Mouse (Mus musculus) G1E (cell line): Measurements from ENCODE around the gene Ebpl. TPM values are rescaled to one million over a fixed set of nuclear protein-coding genes. Genes with fewer than 3 reads are reported as not detected.

Experiments used
- ATAC-seq: 2 replicates; pipeline ENCODE4 v1.8.0; 2016; ENCODE audit warnings: mild to moderate bottlenecking; ENCODE audit not compliant: insufficient number of reproducible peaks, poor library complexity, low FRiP score, severe bottlenecking; ENCODE audit errors: extremely low read depth
- DNase-seq: peaks from one replicate; pipeline ENCODE4 v3.0.0; 2012; ENCODE audit warnings: low spot score
- H3K27me3 ChIP-seq: 2 replicates; pipeline ENCODE4 v1.6.1; 2012; ENCODE audit warnings: mild to moderate bottlenecking, low read length, inconsistent platforms; ENCODE audit not compliant: insufficient read depth
- H3K36me3 ChIP-seq: replicated peaks from 2 replicates; pipeline ENCODE3; 2012; ENCODE audit warnings: mild to moderate bottlenecking, inconsistent platforms
- H3K4me1 ChIP-seq: 2 replicates; pipeline ENCODE4 v1.6.1; 2012; ENCODE audit warnings: low read depth, low read length, inconsistent platforms, mixed read lengths; ENCODE audit not compliant: insufficient read depth
- H3K4me3 ChIP-seq: 2 replicates; pipeline ENCODE4 v1.5.1; 2012; ENCODE audit warnings: low read depth, mild to moderate bottlenecking, inconsistent platforms, low read length, moderate library complexity, mixed read lengths
- H3K9me3 ChIP-seq: replicated peaks from 2 replicates; pipeline ENCODE4 v1.6.1; 2012; ENCODE audit warnings: inconsistent platforms
- CTCF ChIP-seq: IDR thresholded peaks from 2 replicates; pipeline ENCODE4 v1.5.1; 2012; ENCODE audit warnings: low read depth, low read length, inconsistent platforms, mixed read lengths
- GATA1 ChIP-seq: IDR thresholded peaks from 2 replicates; pipeline ENCODE4 v1.6.1; 2012; ENCODE audit warnings: borderline replicate concordance, low read length, inconsistent platforms, mixed read lengths
- GATA2 ChIP-seq: IDR thresholded peaks from 2 replicates; pipeline ENCODE4 v1.6.1; 2012; ENCODE audit warnings: low read depth, low read length, inconsistent platforms, borderline replicate concordance
- POLR2AphosphoS5 ChIP-seq: IDR thresholded peaks from 2 replicates; pipeline ENCODE4 v1.6.1; 2012; ENCODE audit warnings: low read depth, low read length, inconsistent platforms; ENCODE audit not compliant: insufficient replicate concordance
- TAL1 ChIP-seq: conservative IDR thresholded peaks from 2 replicates; pipeline ENCODE4 v1.6.1; 2012; ENCODE audit warnings: low read depth, low read length, inconsistent platforms, mixed read lengths
- polyA plus RNA-seq: library from polyadenylated mRNA; stranded (reverse); fragments of >175 nt; gene quantifications from 2 replicates; pipeline ENCODE4 v1.2.3, GENCODE M21; 2012
- total RNA-seq, 2 experiments: library from RNA; stranded (forward) in 1 of 2; stranded (reverse) in 1 of 2; fragments of 200-1000 nt in 1 of 2; fragments of >200 nt in 1 of 2; fragmentation: Nextera tagmentation in 1 of 2; gene quantifications; 2 replicates each; pipeline ENCODE4 v1.2.3; 2014 to 2017

Gene Ebpl
- total and polyA plus RNA-seq, 3 experiments, result 0.52 to 2.8 (median 1.8) TPM

DNA sequence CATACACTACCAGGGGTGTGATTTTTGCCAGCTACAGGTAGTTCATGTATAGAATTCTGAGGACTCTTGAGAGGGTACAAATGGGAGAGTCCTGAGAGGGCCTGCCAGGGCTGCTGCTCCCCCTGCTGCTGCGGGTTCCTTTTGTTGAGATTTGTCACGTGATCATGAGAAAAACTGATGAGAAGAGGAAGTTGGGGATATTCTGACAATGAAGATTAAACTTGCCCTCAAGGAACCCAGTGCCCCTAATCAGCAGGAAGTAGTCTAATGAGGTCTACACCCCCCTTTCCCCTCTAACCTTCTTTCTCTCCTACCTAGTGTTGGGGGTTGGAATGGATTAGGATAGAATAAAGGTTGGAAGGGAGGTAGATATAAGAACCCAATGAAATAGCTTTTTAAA, 58.9 kb downstream of the Ebpl start:
- peaks cover 12% of the 10 kb centered on the region for H3K27me3 ChIP-seq
- DNase-seq (no peak), ATAC-seq (no peak; the same call in 1 of the 2 replicates)
- TF ChIP-seq TAL1, result no peak
- no peak for TF ChIP-seq GATA2
- no peak for TF ChIP-seq GATA1
- TF ChIP-seq POLR2AphosphoS5, result no peak
- TF ChIP-seq CTCF, result no peak
- H3K36me3 ChIP-seq, result no peaks in the 10 kb centered on the region
- H3K4me1 ChIP-seq, result peaks cover 6% of the 10 kb centered on the region; the same call in 1 of the 2 replicates
- no peaks in the 10 kb centered on the region for H3K9me3 ChIP-seq
- no peak overlapping the region for H3K4me3 ChIP-seq

DNA sequence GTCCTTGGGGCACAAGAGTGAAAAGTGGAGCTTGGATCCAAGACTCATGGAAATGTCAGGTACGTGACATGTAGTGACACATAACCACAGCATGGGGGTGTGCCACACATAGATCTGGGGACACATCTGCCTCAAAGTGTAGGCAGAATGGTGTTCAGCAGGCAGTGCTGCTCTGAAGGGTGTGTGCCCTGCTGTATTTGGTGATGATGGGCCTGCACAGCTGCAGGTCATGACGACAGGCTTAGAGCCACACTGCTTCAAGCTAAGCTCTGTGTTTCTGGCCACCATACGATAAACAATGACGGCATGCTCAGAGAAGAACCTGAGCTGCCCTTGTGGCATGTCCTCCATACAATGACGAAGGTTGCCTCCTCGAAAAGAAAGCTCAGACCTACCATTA, 60.4 kb downstream of the Ebpl start:
- H3K36me3 ChIP-seq, result no peaks in the 10 kb centered on the region
- no peak overlapping the region for H3K4me3 ChIP-seq
- TF ChIP-seq POLR2AphosphoS5 (no peak), TAL1 (no peak), GATA2 (no peak)
- no peak for ATAC-seq
- no peaks in the 10 kb centered on the region for H3K9me3 ChIP-seq
- DNase-seq, result no peak
- H3K4me1 ChIP-seq, result peaks cover 6% of the 10 kb centered on the region; the same call in 1 of the 2 replicates
- peaks cover 14% of the 10 kb centered on the region for H3K27me3 ChIP-seq

DNA sequence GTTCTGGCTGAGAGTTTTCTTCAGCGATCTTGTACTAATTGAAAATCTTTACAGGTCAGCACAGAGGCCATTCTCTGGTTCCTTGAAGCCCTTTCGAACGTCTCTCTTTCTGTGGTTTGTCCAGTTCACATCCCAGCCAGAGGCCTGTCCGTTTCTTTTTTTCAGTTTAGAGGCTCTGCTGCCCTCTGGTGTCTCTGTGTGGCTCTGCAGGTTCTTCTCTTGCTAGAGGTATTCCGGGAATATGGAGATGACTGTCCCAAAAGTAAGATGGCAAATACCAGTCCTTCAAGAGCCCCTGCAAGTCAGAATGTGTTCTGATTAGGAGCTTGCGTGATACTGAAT, 65.5 kb downstream of the Ebpl start:
- H3K4me3 ChIP-seq, result no peak overlapping the region

DNA sequence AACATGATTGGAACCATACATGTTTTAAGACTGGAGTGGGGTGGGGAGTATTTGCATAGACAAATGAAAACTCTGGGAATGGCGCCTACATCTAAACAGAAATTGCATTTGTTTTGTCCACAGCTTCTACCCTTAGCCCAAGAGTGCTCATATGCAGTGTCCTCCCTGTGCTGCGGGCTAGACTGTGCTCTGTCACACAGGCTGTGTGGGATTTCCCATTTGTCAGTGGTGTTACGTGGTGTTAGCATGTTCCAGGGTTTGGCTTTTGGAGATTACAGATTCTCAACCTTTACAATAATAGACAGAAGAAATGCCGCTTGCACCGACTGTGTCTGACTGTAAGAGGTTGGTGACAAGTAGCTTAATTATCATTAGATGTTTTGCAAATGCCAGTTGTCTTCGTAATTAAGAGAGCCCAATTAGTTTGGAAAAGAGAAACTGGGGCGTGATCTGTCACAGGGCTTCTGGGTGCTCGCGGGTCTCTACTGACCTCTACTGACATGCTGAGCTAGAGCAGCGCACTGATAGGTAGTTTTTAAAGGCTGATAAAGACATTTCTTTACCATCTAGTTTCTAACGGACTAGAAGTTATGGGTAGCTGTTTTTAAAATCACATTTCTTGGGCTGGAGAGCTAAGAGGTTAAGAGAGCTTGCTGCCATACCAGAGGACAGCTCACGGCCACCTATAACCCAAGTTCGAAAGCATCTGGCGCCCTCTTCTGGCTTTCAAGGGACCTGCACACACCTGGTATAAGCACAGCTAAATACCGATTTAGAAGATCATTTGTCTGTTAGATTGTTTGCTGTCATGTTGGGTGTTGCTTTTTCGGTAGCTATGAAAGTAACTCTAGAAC, 66.1 kb downstream of the Ebpl start:
- Histone ChIP-seq H3K27me3 (peaks cover 20% of the 10 kb centered on the region), H3K4me3 (no peak overlapping the region), H3K36me3 (no peaks in the 10 kb centered on the region), H3K9me3 (no peaks in the 10 kb centered on the region), H3K4me1 (peaks cover 9% of the 10 kb centered on the region; the same call in 1 of the 2 replicates)
- DNase-seq (peak; percentile 28), ATAC-seq (peak; percentile 40)
- TF ChIP-seq CTCF (peak; percentile 69), GATA2 (no peak), TAL1 (no peak), GATA1 (no peak), POLR2AphosphoS5 (no peak)

More for the DNA sequence above, 65.5 kb downstream of the Ebpl start:
- no peak for DNase-seq
- H3K9me3 ChIP-seq, result no peaks in the 10 kb centered on the region
- no peak for ATAC-seq
- TF ChIP-seq POLR2AphosphoS5, result no peak
- TF ChIP-seq GATA1, result no peak
- no peak for TF ChIP-seq CTCF
- no peak for TF ChIP-seq TAL1
- TF ChIP-seq GATA2, result no peak
- H3K4me1 ChIP-seq, result peaks cover 9% of the 10 kb centered on the region; the same call in 1 of the 2 replicates
- H3K27me3 ChIP-seq, result peaks cover 17% of the 10 kb centered on the region
- no peaks in the 10 kb centered on the region for H3K36me3 ChIP-seq

DNA sequence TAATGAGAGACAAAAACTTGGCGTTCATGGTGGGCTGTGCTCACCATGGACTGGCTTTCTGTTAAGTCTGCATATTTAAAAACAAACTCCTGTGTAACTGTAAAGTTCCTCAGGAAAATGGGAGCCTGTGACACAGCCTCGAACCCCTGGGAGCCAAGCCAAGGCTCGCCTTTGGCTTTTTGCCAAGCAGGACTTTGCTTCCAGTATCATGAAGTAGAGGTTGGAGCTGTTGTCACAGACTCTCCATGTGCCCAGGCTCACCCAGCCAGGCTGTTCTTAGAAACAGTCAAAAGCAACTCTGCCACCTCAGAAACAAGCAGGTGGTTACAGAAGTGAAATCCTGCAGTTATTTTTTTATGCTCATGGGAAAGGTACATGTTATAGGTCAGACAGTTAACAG, 69.6 kb downstream of the Ebpl start:
- Histone ChIP-seq H3K4me1 (peaks cover 9% of the 10 kb centered on the region; the same call in 1 of the 2 replicates), H3K36me3 (no peaks in the 10 kb centered on the region), H3K9me3 (no peaks in the 10 kb centered on the region), H3K27me3 (peaks cover 13% of the 10 kb centered on the region; the same call in 1 of the 2 replicates), H3K4me3 (no peak overlapping the region)
- TF ChIP-seq CTCF (no peak), GATA2 (no peak), GATA1 (no peak), TAL1 (no peak), POLR2AphosphoS5 (no peak)
- DNase-seq (no peak), ATAC-seq (no peak)

DNA sequence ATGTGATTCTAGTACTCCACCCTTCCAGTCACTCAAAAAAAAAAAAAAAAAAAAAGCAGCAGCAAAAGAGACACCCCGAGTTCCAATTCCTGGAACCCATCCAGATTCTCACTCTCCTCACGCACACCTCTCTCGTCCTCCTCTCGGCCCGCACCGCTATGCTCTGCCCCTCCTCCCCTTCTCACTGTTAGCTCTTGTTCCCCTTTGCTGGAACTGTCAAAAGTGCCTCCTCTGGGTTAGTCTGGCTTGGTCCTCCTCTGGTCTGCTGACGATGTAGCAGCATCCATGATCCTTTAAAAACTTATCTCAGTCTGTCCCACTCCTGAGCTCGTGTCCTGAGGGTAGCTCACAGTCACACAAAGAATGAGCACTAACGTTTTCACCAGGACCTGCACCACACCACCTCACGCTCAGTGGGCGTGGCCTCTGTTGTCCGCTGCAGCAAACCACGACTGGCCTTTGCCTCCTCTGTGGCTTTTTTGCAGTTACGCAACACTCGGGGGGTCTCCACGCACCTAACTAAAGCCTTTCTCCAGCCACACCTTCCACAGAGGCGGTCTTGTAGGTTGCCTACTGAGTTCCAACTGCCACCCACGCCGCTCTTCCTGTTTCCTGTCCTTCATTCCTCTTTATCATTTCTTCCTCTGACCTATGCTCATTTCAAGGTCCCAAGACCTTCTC, 71.5 kb downstream of the Ebpl start:
- TF ChIP-seq CTCF, result no peak
- TF ChIP-seq TAL1, result no peak
- no peak for TF ChIP-seq POLR2AphosphoS5
- TF ChIP-seq GATA2, result no peak
- TF ChIP-seq GATA1, result no peak
- no peak for ATAC-seq
- no peak for DNase-seq

More for the DNA sequence above, 71.5 kb downstream of the Ebpl start:
- H3K4me1 ChIP-seq, result no peaks in the 10 kb centered on the region
- peaks cover 13% of the 10 kb centered on the region; the same call in 1 of the 2 replicates for H3K27me3 ChIP-seq
- no peaks in the 10 kb centered on the region for H3K9me3 ChIP-seq
- H3K36me3 ChIP-seq, result no peaks in the 10 kb centered on the region
- no peak overlapping the region for H3K4me3 ChIP-seq

Other genes with a start within 250 kb of the Ebpl start
- gene Sacs, start 222.0 kb downstream of the Ebpl start, total RNA-seq (2014; fragmentation: Nextera tagmentation), result 19.0 and 20.8 TPM in 2 replicates
- gene Sacs, start 222.0 kb downstream of the Ebpl start, total RNA-seq (2017), result 19.4 and 23.3 TPM in 2 replicates
- 0.53 and 0.54 TPM in 2 replicates for gene Sacs, start 222.0 kb downstream of the Ebpl start, polyA plus RNA-seq
- gene Sgcg, start 101.9 kb downstream of the Ebpl start, total RNA-seq (2014; fragmentation: Nextera tagmentation), result not detected in 2 replicates
- gene Sgcg, start 101.9 kb downstream of the Ebpl start, total RNA-seq (2017), result 0.16 TPM in 1 of 2 replicates, not detected in the other
- gene Sgcg, start 101.9 kb downstream of the Ebpl start, polyA plus RNA-seq, result not detected in 2 replicates
- not detected in 2 replicates for gene Arl11, start 50.7 kb downstream of the Ebpl start, total RNA-seq (2014; fragmentation: Nextera tagmentation)
- 0.12 TPM in 1 of 2 replicates, not detected in the other for gene Arl11, start 50.7 kb downstream of the Ebpl start, total RNA-seq (2017)
- gene Arl11, start 50.7 kb downstream of the Ebpl start, polyA plus RNA-seq, result not detected in 2 replicates
- 79.2 and 88.2 TPM in 2 replicates for gene Kpna3, start 79.4 kb upstream of the Ebpl start, total RNA-seq (2014; fragmentation: Nextera tagmentation)
- 35.1 and 44.9 TPM in 2 replicates for gene Kpna3, start 79.4 kb upstream of the Ebpl start, total RNA-seq (2017)
- 10.5 and 11.8 TPM in 2 replicates for gene Kpna3, start 79.4 kb upstream of the Ebpl start, polyA plus RNA-seq
- 7.8 and 9.9 TPM in 2 replicates for gene Spryd7, start 196.4 kb upstream of the Ebpl start, total RNA-seq (2014; fragmentation: Nextera tagmentation)
- gene Spryd7, start 196.4 kb upstream of the Ebpl start, total RNA-seq (2017), result 10.5 and 10.8 TPM in 2 replicates
- gene Spryd7, start 196.4 kb upstream of the Ebpl start, polyA plus RNA-seq, result 2.9 and 3.7 TPM in 2 replicates
- gene Trim13, start 237.8 kb upstream of the Ebpl start, total RNA-seq (2014; fragmentation: Nextera tagmentation), result 4.2 and 9.4 TPM in 2 replicates
- gene Trim13, start 237.8 kb upstream of the Ebpl start, total RNA-seq (2017), result 4.6 and 4.9 TPM in 2 replicates
- 0.10 and 0.18 TPM in 2 replicates for gene Trim13, start 237.8 kb upstream of the Ebpl start, polyA plus RNA-seq
- gene Kcnrg, start 247.0 kb upstream of the Ebpl start, total RNA-seq (2014; fragmentation: Nextera tagmentation), result 0.83 and 1.2 TPM in 2 replicates
- gene Kcnrg, start 247.0 kb upstream of the Ebpl start, total RNA-seq (2017), result 0.29 and 0.55 TPM in 2 replicates
- not detected in 2 replicates for gene Kcnrg, start 247.0 kb upstream of the Ebpl start, polyA plus RNA-seq